Mouse (Mus musculus) ES-E14 (cell line): ENCODE measurements around the gene Slc25a51.

Experiments used
- HCFC1 ChIP-seq: IDR thresholded peaks from 2 replicates; pipeline ENCODE4 v1.6.1; 2012; ENCODE audit warnings: low read length, inconsistent platforms, borderline replicate concordance; ENCODE audit not compliant: insufficient read depth
- MAFK ChIP-seq: IDR thresholded peaks from 2 replicates; pipeline ENCODE4 v1.6.1; 2014; ENCODE audit warnings: mild to moderate bottlenecking, low read depth, low read length, inconsistent platforms; ENCODE audit not compliant: insufficient read depth
- ZNF384 ChIP-seq: IDR thresholded peaks from 2 replicates; pipeline ENCODE4 v1.6.1; 2012; ENCODE audit warnings: low read depth, low read length, inconsistent platforms

- TF ChIP-seq HCFC1: no peak
- TF ChIP-seq MAFK: no peak
- no peak for TF ChIP-seq ZNF384
Measured at GRCm38 (mm10) chr4:45435899-45436298, 27.3 kb upstream of the Slc25a51 start.
